Mouse (Mus musculus): ENCODE measurements at regions not wholly inside any gene's neighbourhood (a gene's known extent, or its start where the extent isn't known, plus 50 kb on each side); places are given as distances from the start of the nearest gene placed in this dataset.
A peak's percentile ranks its signal among the peaks of the same experiment; 100 is the strongest.
"Not testable (repeated sequence)": the region's sequence is repeated elsewhere in the genome, so short reads cannot be mapped to it uniquely, and the experiment has no call there.

GRCm38 (mm10) chr12:65424506-65424905, 199.2 kb downstream of the Wdr20rt start:
- DNase-seq: no peak

- DNase-seq: no peak
Observed at GRCm38 (mm10) chr12:65425440-65425839, 200.1 kb downstream of the Wdr20rt start.

GRCm38 (mm10) chr12:65426884-65427283, 201.6 kb downstream of the Wdr20rt start:
- no peak for DNase-seq

- DNase-seq: peak; percentile 62
Observed at GRCm38 (mm10) chr12:65428214-65428981, 203.1 kb downstream of the Wdr20rt start.

- DNase-seq: no peak
Observed at GRCm38 (mm10) chr12:65450845-65451244, 225.5 kb downstream of the Wdr20rt start.

- no peak for DNase-seq
Observed at GRCm38 (mm10) chr12:65455683-65456082, 230.4 kb downstream of the Wdr20rt start.

- DNase-seq: no peak
Observed at GRCm38 (mm10) chr12:65456956-65457355, 231.6 kb downstream of the Wdr20rt start.

GRCm38 (mm10) chr12:65464246-65464645, 238.9 kb downstream of the Wdr20rt start:
- no peak for DNase-seq

GRCm38 (mm10) chr12:65478674-65479073, 253.4 kb downstream of the Wdr20rt start:
- not testable (repeated sequence) for DNase-seq

GRCm38 (mm10) chr12:65480829-65481228, 255.5 kb downstream of the Wdr20rt start:
- DNase-seq: no peak

GRCm38 (mm10) chr12:65491092-65491491, 265.8 kb downstream of the Wdr20rt start:
- DNase-seq: no peak

- DNase-seq: no peak
Observed at GRCm38 (mm10) chr12:65494388-65495030, 269.2 kb downstream of the Wdr20rt start.

- DNase-seq: no peak
Observed at GRCm38 (mm10) chr12:65496613-65497012, 271.3 kb downstream of the Wdr20rt start.

GRCm38 (mm10) chr12:65497602-65498001, 272.3 kb downstream of the Wdr20rt start:
- no peak for DNase-seq

GRCm38 (mm10) chr12:65501459-65501858, 276.1 kb downstream of the Wdr20rt start:
- no peak for DNase-seq

- DNase-seq: no peak
Observed at GRCm38 (mm10) chr12:65502045-65502444, 276.7 kb downstream of the Wdr20rt start.

- peak; percentile 7 for DNase-seq
Observed at GRCm38 (mm10) chr12:65513070-65513469, 287.8 kb downstream of the Wdr20rt start.

- DNase-seq: no peak
Observed at GRCm38 (mm10) chr12:65534142-65534690, 308.9 kb downstream of the Wdr20rt start.

- no peak for DNase-seq
Observed at GRCm38 (mm10) chr12:65548301-65548700, 323.0 kb downstream of the Wdr20rt start.

- DNase-seq: no peak
Observed at GRCm38 (mm10) chr12:65552230-65552629, 326.9 kb downstream of the Wdr20rt start.

- no peak for DNase-seq
Observed at GRCm38 (mm10) chr12:65559036-65559435, 333.7 kb downstream of the Wdr20rt start.

GRCm38 (mm10) chr12:65559809-65560208, 334.5 kb downstream of the Wdr20rt start:
- DNase-seq: no peak

- DNase-seq: no peak
Observed at GRCm38 (mm10) chr12:65571633-65572032, 346.3 kb downstream of the Wdr20rt start.

- DNase-seq: no peak
Observed at GRCm38 (mm10) chr12:65593559-65593958, 368.2 kb downstream of the Wdr20rt start.
